Mouse (Mus musculus): ENCODE results near the gene Cldn2. TPM values are rescaled to one million over a fixed set of nuclear protein-coding genes. Genes with fewer than 3 reads are reported as not detected.
A peak's percentile ranks its signal among the peaks of the same experiment; 100 is the strongest.
"Not testable (repeated sequence)": the region's sequence is repeated elsewhere in the genome, so short reads cannot be mapped to it uniquely, and the experiment has no call there.

Cldn2 gene
- 0.25 and 0.32 TPM in 2 replicates for polyA plus RNA-seq (2015; fragmentation: Nextera tagmentation; extraction: Ambion mirVana)

GRCm38 (mm10) chrX:139800406-139800878 lies at the start of gene Cldn2:
Gene Cldn2 (plus strand): TSS chrX:139800828.
- no peak within 1 kb of the TSS for H3K4me2 ChIP-seq
- ATAC-seq (ENCODE audit: low read depth): no peak

GRCm38 (mm10) chrX:139751855-139752254 lies 48.8 kb upstream of the Cldn2 start:
- no peak overlapping the region for H3K27ac ChIP-seq
- peak; percentile 3 for DNase-seq
- no peaks in the 10 kb centered on the region for H3K36me3 ChIP-seq
- 0% methylated on average over 1 of the region's 1 CpGs for WGBS (ENCODE audit: insufficient replicate concordance)
- no peak overlapping the region for H3K9ac ChIP-seq
- H3K4me1 ChIP-seq (replicated peaks): no peaks in the 10 kb centered on the region
- no peaks in the 10 kb centered on the region for H3K27me3 ChIP-seq
- no peak for ATAC-seq (ENCODE audit: low read depth)
- H3K4me2 ChIP-seq: no peak overlapping the region
- no peak overlapping the region for H3K4me3 ChIP-seq (replicated peaks)
- H3K9me3 ChIP-seq (replicated peaks): no peaks in the 10 kb centered on the region

More at GRCm38 (mm10) chrX:139800406-139800878, at the start of gene Cldn2:
- no peak for DNase-seq
- H3K36me3 ChIP-seq: no peaks in the 10 kb centered on the region
- no peak within 1 kb of the TSS for H3K4me3 ChIP-seq (replicated peaks)
- 69% methylated on average over 8 of the region's 8 CpGs for WGBS (ENCODE audit: insufficient replicate concordance)
- H3K27ac ChIP-seq: no peak within 1 kb of the TSS
- H3K9me3 ChIP-seq (replicated peaks): no peaks in the 10 kb centered on the region
- H3K27me3 ChIP-seq: no peaks in the 10 kb centered on the region; the same call in 1 of the 2 replicates
- H3K9ac ChIP-seq: no peak within 1 kb of the TSS
- H3K4me1 ChIP-seq (replicated peaks): no peaks in the 10 kb centered on the region

GRCm38 (mm10) chrX:139758634-139759033 lies 42.0 kb upstream of the Cldn2 start:
- H3K9me3 ChIP-seq (replicated peaks); ATAC-seq (ENCODE audit: low read depth); H3K9ac ChIP-seq; H3K4me1 ChIP-seq (replicated peaks); H3K27ac ChIP-seq; H3K27me3 ChIP-seq; DNase-seq; H3K36me3 ChIP-seq; H3K4me3 ChIP-seq (replicated peaks); H3K4me2 ChIP-seq: not testable (repeated sequence)
- 62% methylated on average over 3 of the region's 3 CpGs for WGBS (ENCODE audit: insufficient replicate concordance)

GRCm38 (mm10) chrX:139762546-139762945 lies 38.1 kb upstream of the Cldn2 start:
- ATAC-seq (ENCODE audit: low read depth): no peak
- Histone ChIP-seq H3K9ac (no peak overlapping the region), H3K27ac (no peak overlapping the region), H3K36me3 (no peaks in the 10 kb centered on the region), H3K4me1 (replicated peaks) (no peaks in the 10 kb centered on the region), H3K27me3 (no peaks in the 10 kb centered on the region), H3K4me2 (no peak overlapping the region), H3K4me3 (replicated peaks) (no peak overlapping the region), H3K9me3 (replicated peaks) (no peaks in the 10 kb centered on the region)
- DNase-seq: no peak
- 40% methylated on average over 2 of the region's 2 CpGs for WGBS (ENCODE audit: insufficient replicate concordance)

GRCm38 (mm10) chrX:139769975-139770637 lies 30.5 kb upstream of the Cldn2 start:
- Histone ChIP-seq H3K9ac (no peak overlapping the region), H3K4me2 (no peak overlapping the region), H3K9me3 (replicated peaks) (no peaks in the 10 kb centered on the region), H3K4me1 (replicated peaks) (peaks cover 7% of the 10 kb centered on the region; the same call in 1 of the 2 replicates), H3K36me3 (no peaks in the 10 kb centered on the region), H3K4me3 (replicated peaks) (no peak overlapping the region), H3K27me3 (no peaks in the 10 kb centered on the region), H3K27ac (no peak overlapping the region)
- DNase-seq (no peak), ATAC-seq (ENCODE audit: low read depth) (no peak)
- 65% methylated on average over 13 of the region's 13 CpGs for WGBS (ENCODE audit: insufficient replicate concordance)

GRCm38 (mm10) chrX:139774309-139775083 lies 26.1 kb upstream of the Cldn2 start:
- no peaks in the 10 kb centered on the region for H3K36me3 ChIP-seq
- peak; percentile 33 for DNase-seq
- peaks cover 9% of the 10 kb centered on the region; the same call in 1 of the 2 replicates for H3K4me1 ChIP-seq (replicated peaks)
- 22% methylated on average over 18 of the region's 18 CpGs for WGBS (ENCODE audit: insufficient replicate concordance)
- H3K27me3 ChIP-seq: no peaks in the 10 kb centered on the region
- no peak overlapping the region for H3K9ac ChIP-seq
- no peak overlapping the region for H3K4me3 ChIP-seq (replicated peaks)
- peak overlapping the region; percentile 43 for H3K4me2 ChIP-seq
- ATAC-seq (ENCODE audit: low read depth): peak; percentile 72
- no peaks in the 10 kb centered on the region for H3K9me3 ChIP-seq (replicated peaks)
- no peak overlapping the region for H3K27ac ChIP-seq

GRCm38 (mm10) chrX:139775084-139775612 lies 25.5 kb upstream of the Cldn2 start:
- Histone ChIP-seq H3K4me1 (replicated peaks) (peaks cover 11% of the 10 kb centered on the region; the same call in 1 of the 2 replicates), H3K27me3 (no peaks in the 10 kb centered on the region), H3K36me3 (no peaks in the 10 kb centered on the region), H3K9me3 (replicated peaks) (no peaks in the 10 kb centered on the region), H3K4me2 (no peak overlapping the region), H3K9ac (no peak overlapping the region), H3K4me3 (replicated peaks) (no peak overlapping the region), H3K27ac (no peak overlapping the region)
- no peak for DNase-seq
- ATAC-seq (ENCODE audit: low read depth): 0 out of 2 replicates have a peak, but pooled peaks have one; percentile 3
- WGBS (ENCODE audit: insufficient replicate concordance): 60% methylated on average over 7 of the region's 7 CpGs

GRCm38 (mm10) chrX:139777357-139777756 lies 23.3 kb upstream of the Cldn2 start:
- Histone ChIP-seq H3K4me3 (replicated peaks) (no peak overlapping the region), H3K27ac (no peak overlapping the region), H3K4me2 (no peak overlapping the region), H3K27me3 (no peaks in the 10 kb centered on the region), H3K9ac (no peak overlapping the region), H3K36me3 (no peaks in the 10 kb centered on the region), H3K4me1 (replicated peaks) (peaks cover 30% of the 10 kb centered on the region), H3K9me3 (replicated peaks) (no peaks in the 10 kb centered on the region)
- no peak for ATAC-seq (ENCODE audit: low read depth)
- WGBS (ENCODE audit: insufficient replicate concordance): 64% methylated on average over 4 of the region's 4 CpGs
- DNase-seq: no peak

GRCm38 (mm10) chrX:139778886-139779285 lies 21.7 kb upstream of the Cldn2 start:
- no peak for DNase-seq
- no peaks in the 10 kb centered on the region for H3K27me3 ChIP-seq
- no peak overlapping the region for H3K9ac ChIP-seq
- no peak overlapping the region for H3K27ac ChIP-seq
- no peaks in the 10 kb centered on the region for H3K9me3 ChIP-seq (replicated peaks)
- H3K4me3 ChIP-seq (replicated peaks): no peak overlapping the region
- WGBS (ENCODE audit: insufficient replicate concordance): 59% methylated on average over 1 of the region's 1 CpGs
- no peak overlapping the region for H3K4me2 ChIP-seq
- H3K4me1 ChIP-seq (replicated peaks): peaks cover 34% of the 10 kb centered on the region
- no peaks in the 10 kb centered on the region for H3K36me3 ChIP-seq
- no peak for ATAC-seq (ENCODE audit: low read depth)

- H3K9me3 ChIP-seq (replicated peaks): no peaks in the 10 kb centered on the region
- H3K27me3 ChIP-seq: no peaks in the 10 kb centered on the region
- H3K4me3 ChIP-seq (replicated peaks): no peak overlapping the region
- H3K9ac ChIP-seq: no peak overlapping the region
- no peak overlapping the region for H3K4me2 ChIP-seq
- ATAC-seq (ENCODE audit: low read depth): no peak
- no peaks in the 10 kb centered on the region for H3K36me3 ChIP-seq
- H3K4me1 ChIP-seq (replicated peaks): peaks cover 33% of the 10 kb centered on the region
- H3K27ac ChIP-seq: no peak overlapping the region
- DNase-seq: no peak
- 67% methylated on average over 5 of the region's 5 CpGs for whole genome bisulfite sequencing (ENCODE audit: insufficient replicate concordance)
These were observed 21.2 kb upstream of the Cldn2 start for GRCm38 (mm10) chrX:139779401-139779800.

- H3K27ac ChIP-seq: peak overlapping the region; percentile 50
- peak; percentile 8 for DNase-seq
- no peak overlapping the region for H3K4me2 ChIP-seq
- H3K27me3 ChIP-seq: no peaks in the 10 kb centered on the region
- H3K9me3 ChIP-seq (replicated peaks): no peaks in the 10 kb centered on the region
- no peaks in the 10 kb centered on the region for H3K36me3 ChIP-seq
- 19% methylated on average over 3 of the region's 3 CpGs for WGBS (ENCODE audit: insufficient replicate concordance)
- H3K4me1 ChIP-seq (replicated peaks): peaks cover 25% of the 10 kb centered on the region
- no peak overlapping the region for H3K9ac ChIP-seq
- ATAC-seq (ENCODE audit: low read depth): peak; percentile 85
- H3K4me3 ChIP-seq (replicated peaks): no peak overlapping the region
These were observed 19.6 kb upstream of the Cldn2 start for GRCm38 (mm10) chrX:139780988-139781387.

Data from liver, embryonic 13.5 days (tissue).